Mouse (Mus musculus) kidney, adult 10 weeks (tissue): Measurements from ENCODE around the gene Moxd2. TPM values are rescaled to one million over a fixed set of nuclear protein-coding genes. Genes with fewer than 3 reads are reported as not detected.

Source experiments
- polyA plus RNA-seq: library from polyadenylated mRNA; stranded (reverse); fragments of 350-450 nt; fragmentation: Illumina TruSeq; extraction: RNeasy Lipid Tissue Mini Kit (QIAGEN cat#74804); gene quantifications from one replicate; pipeline ENCODE4 v1.2.3, GENCODE M21; 2014; ENCODE audit warnings: low read depth, low replicate concordance

Moxd2 gene
- not detected for polyA plus RNA-seq

DNA sequence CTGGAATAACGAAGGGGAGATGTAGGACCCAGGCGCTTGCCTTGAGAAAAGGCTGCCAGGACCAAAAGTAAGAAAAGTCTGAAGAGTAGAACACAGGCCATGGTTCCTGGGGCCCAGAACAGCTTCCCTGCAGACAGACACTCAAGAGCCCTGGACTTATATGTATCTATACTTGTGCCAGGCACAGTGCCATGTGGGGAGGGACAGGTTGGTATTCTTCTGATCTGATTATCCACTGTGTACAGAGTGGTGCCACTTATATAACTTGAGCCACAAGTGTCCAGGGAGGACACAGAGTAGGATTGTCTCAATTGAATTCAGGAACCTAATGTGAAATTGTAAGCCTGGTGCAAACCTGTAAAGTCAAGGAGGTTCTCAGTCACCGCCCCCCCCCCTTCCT lies at the start of gene Moxd2:
Moxd2 (minus strand) TSS at position 101 of the 400 bp plus-strand sequence.

DNA sequence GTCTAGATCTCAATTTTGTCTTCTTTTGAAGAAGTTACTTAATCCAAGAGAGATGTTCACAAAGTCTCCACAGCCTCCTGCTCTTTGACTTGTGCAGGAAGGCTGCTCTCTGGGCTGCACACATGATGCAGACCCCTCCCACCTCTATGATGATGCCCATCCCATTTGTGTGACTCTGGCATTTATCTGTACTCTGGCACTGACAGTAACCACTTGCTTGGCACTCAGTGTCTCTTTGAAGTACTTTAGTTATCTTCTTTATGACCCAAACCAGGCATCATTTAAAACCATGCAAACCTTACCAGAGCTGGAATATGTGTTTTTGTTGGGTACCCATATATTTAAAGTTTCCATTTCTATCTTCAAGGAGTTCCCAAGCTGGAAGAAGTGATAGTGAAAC lies 13.0 kb upstream of the Moxd2 start, which contains the start of gene Prss58:
Prss58 (minus strand) TSS at position 101 of the 400 bp plus-strand sequence.

Other genes with a start within 250 kb of the Moxd2 start
- not detected for gene Prss58, start 12.9 kb upstream of the Moxd2 start, polyA plus RNA-seq
- gene 1700074P13Rik, start 53.1 kb upstream of the Moxd2 start, polyA plus RNA-seq = not detected
- gene Gm4744, start 64.4 kb upstream of the Moxd2 start, polyA plus RNA-seq = not detected
- gene 1810009J06Rik, start 77.3 kb upstream of the Moxd2 start, polyA plus RNA-seq = not detected
- not detected for gene Gm2663, start 112.0 kb upstream of the Moxd2 start, polyA plus RNA-seq
- not detected for gene 2210010C04Rik, start 148.0 kb upstream of the Moxd2 start, polyA plus RNA-seq